Mouse (Mus musculus): ENCODE data around the gene Phf21a. TPM values are rescaled to one million over a fixed set of nuclear protein-coding genes. Genes with fewer than 3 reads are reported as not detected.
"Not testable (repeated sequence)": the region's sequence is repeated elsewhere in the genome, so short reads cannot be mapped to it uniquely, and the experiment has no call there.

The Phf21a gene
- polyA plus RNA-seq, 1 experiment from 2014 or later, result 34.1 TPM

DNA sequence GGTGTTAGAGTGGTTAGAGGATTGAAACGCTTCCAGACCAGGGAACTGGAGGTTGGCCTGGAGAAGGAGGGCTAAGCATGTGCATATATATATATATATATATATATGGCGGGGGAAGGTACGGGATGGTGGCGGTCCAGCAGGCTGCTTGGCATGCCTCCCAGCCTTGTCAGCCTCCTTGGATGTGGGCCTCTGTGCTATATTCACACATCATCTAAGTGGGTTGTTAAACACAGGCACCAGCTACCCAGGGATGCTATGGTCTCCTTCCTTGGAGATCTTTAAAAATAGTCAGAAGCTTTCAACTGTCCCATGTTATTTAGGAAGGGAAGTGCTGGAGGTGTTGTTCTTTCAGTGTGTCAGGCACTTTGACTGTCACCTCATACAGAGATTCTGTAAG, 3.1 kb upstream of the Phf21a start:
- ATAC-seq (ENCODE audit: insufficient read depth, low FRiP score, low TSS enrichment) (no peak), DNase-seq (ENCODE audit: low spot score) (no peak)
- Histone ChIP-seq H3K4me1 (ENCODE audit: control insufficient read depth, insufficient read depth, low read length) (no peaks in the 10 kb centered on the region), H3K27ac (ENCODE audit: low read depth, low read length) (no peak overlapping the region), H3K4me2 (ENCODE audit: low read depth) (no peak overlapping the region), H3K9ac (ENCODE audit: low read length) (no peak overlapping the region), H3K36me3 (ENCODE audit: control insufficient read depth, insufficient read depth, low read length) (no peaks in the 10 kb centered on the region), H3K9me3 (ENCODE audit: control insufficient read depth, low read length) (no peaks in the 10 kb centered on the region), H3K4me3 (ENCODE audit: low read depth, low read length) (no peak overlapping the region), H3K27me3 (ENCODE audit: control insufficient read depth, insufficient read depth, low read length) (no peaks in the 10 kb centered on the region)
- WGBS, result 90% methylated on average over 4 of the region's 4 CpGs

DNA sequence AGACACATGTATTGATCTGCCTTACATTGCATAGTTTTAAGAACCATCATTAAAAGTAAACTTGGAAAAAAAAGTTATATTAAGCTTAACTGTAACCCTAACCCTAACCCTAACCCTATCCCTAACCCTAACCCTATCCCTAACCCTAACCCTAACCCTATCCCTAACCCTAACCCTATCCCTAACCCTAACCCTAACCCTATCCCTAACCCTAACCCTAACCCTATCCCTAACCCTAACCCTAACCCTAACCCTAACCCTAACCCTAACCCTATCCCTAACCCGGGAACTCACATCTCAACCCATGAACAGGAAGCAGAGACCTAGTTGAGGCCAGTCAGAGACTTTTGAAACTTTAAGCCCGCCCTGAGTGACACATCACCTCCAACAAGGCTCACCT, 586 bp downstream of the Phf21a start:
- H3K9me3 ChIP-seq (ENCODE audit: control insufficient read depth, low read length); H3K36me3 ChIP-seq (ENCODE audit: control insufficient read depth, insufficient read depth, low read length); H3K4me3 ChIP-seq (ENCODE audit: low read depth, low read length); DNase-seq (ENCODE audit: low spot score); H3K27ac ChIP-seq (ENCODE audit: low read depth, low read length); H3K4me2 ChIP-seq (ENCODE audit: low read depth); H3K4me1 ChIP-seq (ENCODE audit: control insufficient read depth, insufficient read depth, low read length); H3K9ac ChIP-seq (ENCODE audit: low read length); ATAC-seq (ENCODE audit: insufficient read depth, low FRiP score, low TSS enrichment); H3K27me3 ChIP-seq (ENCODE audit: control insufficient read depth, insufficient read depth, low read length): not testable (repeated sequence)
- WGBS, result 81% methylated on average over 2 of the region's 2 CpGs

DNA sequence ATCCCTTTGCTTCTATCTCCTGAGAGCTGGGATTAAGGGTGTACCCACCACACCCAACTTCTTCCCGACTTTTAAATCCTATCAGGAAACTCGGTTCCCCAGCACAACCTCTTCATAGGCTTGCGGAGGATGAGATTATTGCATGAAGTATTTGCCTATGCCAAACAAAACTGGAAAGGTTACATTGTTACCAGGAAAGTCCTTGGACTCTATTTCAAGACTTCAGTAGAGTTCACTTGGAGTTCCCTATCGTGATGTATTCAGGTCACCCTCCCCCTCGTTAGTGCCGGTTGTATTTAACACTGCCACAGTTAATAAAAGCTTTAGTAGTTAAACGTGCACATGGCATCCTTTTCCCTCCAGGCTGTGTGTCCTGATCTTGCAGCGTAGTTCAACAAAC, 1.2 kb downstream of the Phf21a start:
- Histone ChIP-seq H3K4me3 (ENCODE audit: low read depth, low read length) (no peak overlapping the region), H3K27ac (ENCODE audit: low read depth, low read length) (no peak overlapping the region), H3K9me3 (ENCODE audit: control insufficient read depth, low read length) (no peaks in the 10 kb centered on the region), H3K36me3 (ENCODE audit: control insufficient read depth, insufficient read depth, low read length) (no peaks in the 10 kb centered on the region), H3K27me3 (ENCODE audit: control insufficient read depth, insufficient read depth, low read length) (no peaks in the 10 kb centered on the region), H3K4me2 (ENCODE audit: low read depth) (no peak overlapping the region), H3K4me1 (ENCODE audit: control insufficient read depth, insufficient read depth, low read length) (no peaks in the 10 kb centered on the region), H3K9ac (ENCODE audit: low read length) (no peak overlapping the region)
- ATAC-seq (ENCODE audit: insufficient read depth, low FRiP score, low TSS enrichment) (no peak), DNase-seq (ENCODE audit: low spot score) (no peak)
- WGBS, result 54% methylated on average over 8 of the region's 8 CpGs

DNA sequence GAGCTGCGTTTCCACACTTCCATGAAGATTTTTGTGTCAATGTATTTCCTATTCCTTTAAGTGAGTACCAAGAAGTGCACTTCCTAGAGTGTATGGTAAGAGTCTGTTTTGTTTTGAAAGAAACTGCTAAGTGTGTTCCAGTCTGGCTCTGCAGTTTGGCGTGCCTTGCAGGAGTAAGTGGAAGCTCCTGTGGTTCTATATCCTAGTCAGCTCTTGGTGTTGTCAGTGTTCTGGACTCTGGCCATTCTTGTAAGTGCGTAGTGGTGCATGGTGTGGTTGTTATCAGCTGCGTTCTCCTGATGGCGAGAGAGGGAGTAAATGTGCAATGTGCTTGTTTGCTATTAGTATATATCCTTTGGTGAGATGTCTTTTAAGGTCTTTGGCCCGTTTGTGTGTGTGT, 7.9 kb downstream of the Phf21a start:
- no peak for DNase-seq (ENCODE audit: low spot score)
- Histone ChIP-seq H3K9me3 (ENCODE audit: control insufficient read depth, low read length) (no peaks in the 10 kb centered on the region), H3K27me3 (ENCODE audit: control insufficient read depth, insufficient read depth, low read length) (no peaks in the 10 kb centered on the region), H3K4me2 (ENCODE audit: low read depth) (no peak overlapping the region), H3K4me1 (ENCODE audit: control insufficient read depth, insufficient read depth, low read length) (no peaks in the 10 kb centered on the region), H3K9ac (ENCODE audit: low read length) (no peak overlapping the region), H3K4me3 (ENCODE audit: low read depth, low read length) (no peak overlapping the region), H3K36me3 (ENCODE audit: control insufficient read depth, insufficient read depth, low read length) (no peaks in the 10 kb centered on the region), H3K27ac (ENCODE audit: low read depth, low read length) (no peak overlapping the region)
- no peak for ATAC-seq (ENCODE audit: insufficient read depth, low FRiP score, low TSS enrichment)
- 86% methylated on average over 6 of the region's 6 CpGs for WGBS

DNA sequence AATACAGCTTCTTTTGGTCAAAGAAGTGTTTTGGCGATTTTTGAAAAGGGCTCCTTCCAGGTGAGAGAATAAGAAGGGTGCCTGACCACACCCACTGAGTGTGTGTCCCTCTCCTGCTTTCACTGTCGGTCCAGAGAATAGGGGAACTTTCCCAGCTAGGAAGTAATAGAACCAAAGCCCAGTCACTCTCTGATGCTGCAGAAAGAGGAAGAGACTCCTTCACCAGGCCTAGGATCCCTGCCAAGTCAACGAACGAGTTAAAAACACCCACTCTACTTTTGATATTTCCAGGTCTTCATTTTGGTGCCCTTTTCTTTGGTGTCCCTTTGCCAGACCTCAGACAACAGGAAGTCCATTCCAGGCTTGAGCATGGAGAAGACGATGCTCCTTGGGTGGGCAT, 31.6 kb downstream of the Phf21a start:
- DNase-seq (ENCODE audit: low spot score), result no peak
- no peak overlapping the region for H3K4me2 ChIP-seq (ENCODE audit: low read depth)
- WGBS, result 88% methylated on average over 5 of the region's 5 CpGs

DNA sequence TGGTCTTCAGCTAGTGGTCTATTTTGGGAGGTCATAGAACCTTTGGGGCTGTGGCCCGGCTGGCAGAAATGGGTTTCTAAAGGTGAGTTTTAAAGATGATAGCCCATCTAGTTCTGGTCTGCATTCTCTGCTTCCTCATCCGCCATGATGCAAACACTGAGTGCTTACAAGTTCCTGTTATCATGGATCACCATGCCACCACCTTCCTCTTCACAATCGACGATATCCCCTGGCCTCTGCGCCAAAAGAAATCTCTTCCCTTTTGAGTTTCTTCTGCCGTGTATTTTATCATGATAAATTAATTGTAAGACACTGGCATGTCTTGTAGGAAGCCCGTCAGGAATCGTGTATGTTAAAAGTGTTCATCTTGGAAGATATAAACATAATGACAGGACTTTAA, 32.4 kb downstream of the Phf21a start:
- H3K9ac ChIP-seq (ENCODE audit: low read length), result no peak overlapping the region
- ATAC-seq (ENCODE audit: insufficient read depth, low FRiP score, low TSS enrichment) (no peak), DNase-seq (ENCODE audit: low spot score) (no peak)
- H3K27me3 ChIP-seq (ENCODE audit: control insufficient read depth, insufficient read depth, low read length), result no peaks in the 10 kb centered on the region
- H3K4me1 ChIP-seq (ENCODE audit: control insufficient read depth, insufficient read depth, low read length), result no peaks in the 10 kb centered on the region
- H3K27ac ChIP-seq (ENCODE audit: low read depth, low read length), result no peak overlapping the region
- no peaks in the 10 kb centered on the region for H3K36me3 ChIP-seq (ENCODE audit: control insufficient read depth, insufficient read depth, low read length)
- H3K4me3 ChIP-seq (ENCODE audit: low read depth, low read length), result no peak overlapping the region
- WGBS, result 93% methylated on average over 8 of the region's 8 CpGs
- no peak overlapping the region for H3K4me2 ChIP-seq (ENCODE audit: low read depth)
- H3K9me3 ChIP-seq (ENCODE audit: control insufficient read depth, low read length), result no peaks in the 10 kb centered on the region

More for the DNA sequence above, 31.6 kb downstream of the Phf21a start:
- no peak overlapping the region for H3K27ac ChIP-seq (ENCODE audit: low read depth, low read length)
- no peaks in the 10 kb centered on the region for H3K9me3 ChIP-seq (ENCODE audit: control insufficient read depth, low read length)
- no peaks in the 10 kb centered on the region for H3K4me1 ChIP-seq (ENCODE audit: control insufficient read depth, insufficient read depth, low read length)
- H3K9ac ChIP-seq (ENCODE audit: low read length), result no peak overlapping the region
- no peak for ATAC-seq (ENCODE audit: insufficient read depth, low FRiP score, low TSS enrichment)
- no peak overlapping the region for H3K4me3 ChIP-seq (ENCODE audit: low read depth, low read length)
- no peaks in the 10 kb centered on the region for H3K36me3 ChIP-seq (ENCODE audit: control insufficient read depth, insufficient read depth, low read length)
- H3K27me3 ChIP-seq (ENCODE audit: control insufficient read depth, insufficient read depth, low read length), result no peaks in the 10 kb centered on the region

DNA sequence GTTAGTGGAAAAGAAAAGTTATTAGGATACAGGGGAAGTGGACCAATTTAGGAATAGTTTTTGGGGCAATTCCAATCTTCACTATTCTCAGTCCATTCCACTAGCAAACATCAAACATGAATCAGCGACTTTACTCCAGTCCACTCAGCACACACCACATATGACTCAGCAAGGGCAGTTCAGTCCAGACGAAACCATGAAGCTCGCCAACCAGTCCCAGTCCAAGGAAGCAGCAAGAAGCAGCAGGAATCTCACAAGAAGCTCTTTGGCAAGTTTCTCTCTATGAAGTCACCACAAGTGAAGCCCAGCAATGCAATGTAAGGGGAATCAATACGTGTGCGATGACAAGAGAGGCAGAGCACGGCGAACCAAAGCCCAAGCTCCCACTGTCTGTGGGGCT, 37.2 kb downstream of the Phf21a start:
- no peak overlapping the region for H3K9ac ChIP-seq (ENCODE audit: low read length)
- ATAC-seq (ENCODE audit: insufficient read depth, low FRiP score, low TSS enrichment) (no peak), DNase-seq (ENCODE audit: low spot score) (no peak)
- no peaks in the 10 kb centered on the region for H3K27me3 ChIP-seq (ENCODE audit: control insufficient read depth, insufficient read depth, low read length)
- no peaks in the 10 kb centered on the region for H3K4me1 ChIP-seq (ENCODE audit: control insufficient read depth, insufficient read depth, low read length)
- no peaks in the 10 kb centered on the region for H3K36me3 ChIP-seq (ENCODE audit: control insufficient read depth, insufficient read depth, low read length)
- 93% methylated on average over 7 of the region's 7 CpGs for WGBS
- no peaks in the 10 kb centered on the region for H3K9me3 ChIP-seq (ENCODE audit: control insufficient read depth, low read length)
- H3K27ac ChIP-seq (ENCODE audit: low read depth, low read length), result no peak overlapping the region
- no peak overlapping the region for H3K4me2 ChIP-seq (ENCODE audit: low read depth)
- H3K4me3 ChIP-seq (ENCODE audit: low read depth, low read length), result no peak overlapping the region

DNA sequence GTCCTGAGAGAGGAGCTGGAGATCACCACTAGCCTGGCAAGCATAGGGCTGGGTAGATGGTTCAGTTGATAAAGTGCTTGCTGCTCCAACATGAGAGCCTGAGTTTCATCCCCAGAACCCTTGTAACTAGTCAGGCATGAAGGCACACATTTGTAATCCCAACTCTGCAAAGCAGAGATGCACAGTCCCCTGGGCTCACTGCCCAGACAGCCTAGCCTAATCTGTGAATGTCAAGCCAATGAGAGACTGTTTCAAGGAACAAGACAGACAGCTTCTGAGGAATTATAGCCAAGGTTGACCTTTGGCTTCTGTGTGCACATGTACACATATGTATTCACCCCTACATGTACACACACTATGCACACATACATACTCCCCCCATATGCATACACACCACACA, 45.8 kb downstream of the Phf21a start:
- no peak overlapping the region for H3K4me3 ChIP-seq (ENCODE audit: low read depth, low read length)
- H3K4me2 ChIP-seq (ENCODE audit: low read depth), result no peak overlapping the region
- H3K27me3 ChIP-seq (ENCODE audit: control insufficient read depth, insufficient read depth, low read length), result no peaks in the 10 kb centered on the region
- H3K9ac ChIP-seq (ENCODE audit: low read length), result no peak overlapping the region
- peaks cover 4% of the 10 kb centered on the region for H3K4me1 ChIP-seq (ENCODE audit: control insufficient read depth, insufficient read depth, low read length)
- H3K27ac ChIP-seq (ENCODE audit: low read depth, low read length), result no peak overlapping the region
- ATAC-seq (ENCODE audit: insufficient read depth, low FRiP score, low TSS enrichment) (no peak), DNase-seq (ENCODE audit: low spot score) (no peak)
- no peaks in the 10 kb centered on the region for H3K36me3 ChIP-seq (ENCODE audit: control insufficient read depth, insufficient read depth, low read length)
- no peaks in the 10 kb centered on the region for H3K9me3 ChIP-seq (ENCODE audit: control insufficient read depth, low read length)

DNA sequence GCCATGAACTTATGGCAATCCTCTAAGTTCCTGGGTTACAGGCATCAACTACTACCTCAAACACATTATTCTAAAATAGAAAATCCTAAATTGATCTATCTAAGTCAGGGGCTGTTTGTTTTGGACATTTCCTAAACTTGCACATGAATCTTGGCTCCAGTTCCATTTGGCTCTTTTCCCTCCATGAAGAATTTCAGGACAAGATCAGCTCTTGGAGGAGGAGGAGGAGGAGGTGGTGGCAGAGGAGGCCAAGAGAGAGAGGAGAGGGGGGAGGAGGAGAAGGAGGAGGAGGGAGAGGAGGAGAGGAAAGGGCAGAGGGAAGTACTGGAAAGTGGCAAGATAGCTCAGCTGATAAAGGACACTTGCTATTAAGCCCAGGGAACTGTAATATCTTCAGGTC, 46.4 kb downstream of the Phf21a start:
- H3K4me1 ChIP-seq (ENCODE audit: control insufficient read depth, insufficient read depth, low read length), result peaks cover 4% of the 10 kb centered on the region
- no peak for ATAC-seq (ENCODE audit: insufficient read depth, low FRiP score, low TSS enrichment)
- H3K36me3 ChIP-seq (ENCODE audit: control insufficient read depth, insufficient read depth, low read length), result no peaks in the 10 kb centered on the region
- no peak overlapping the region for H3K9ac ChIP-seq (ENCODE audit: low read length)
- H3K4me3 ChIP-seq (ENCODE audit: low read depth, low read length), result no peak overlapping the region
- no peak overlapping the region for H3K27ac ChIP-seq (ENCODE audit: low read depth, low read length)
- H3K4me2 ChIP-seq (ENCODE audit: low read depth), result no peak overlapping the region
- DNase-seq (ENCODE audit: low spot score), result no peak
- no peaks in the 10 kb centered on the region for H3K27me3 ChIP-seq (ENCODE audit: control insufficient read depth, insufficient read depth, low read length)
- H3K9me3 ChIP-seq (ENCODE audit: control insufficient read depth, low read length), result no peaks in the 10 kb centered on the region

All from neural tube, embryonic 11.5 days (tissue).